Mouse (Mus musculus) forebrain, embryonic 16.5 days (tissue): ENCODE results near the gene Tdrd3. TPM values are rescaled to one million over a fixed set of nuclear protein-coding genes. Genes with fewer than 3 reads are reported as not detected.

Experiments used
- ATAC-seq: fragments of 200-750 bp; cut with Nextera tagmentation; 2 replicates; pipeline ENCODE4 v1.8.0; 2017; ENCODE audit warnings: mild to moderate bottlenecking, moderate library complexity
- H3K27ac ChIP-seq: fragments of 300-500 bp; sonication (generic); 2 replicates; pipeline ENCODE4 v1.5.1; 2014; ENCODE audit warnings: low read length, control low read depth
- H3K27me3 ChIP-seq: fragments of 300-500 bp; sonication (generic); replicated peaks from 2 replicates; pipeline ENCODE4 v1.6.1; 2014; ENCODE audit warnings: low read length; ENCODE audit not compliant: control insufficient read depth, insufficient read depth
- H3K36me3 ChIP-seq: fragments of 300-500 bp; sonication (generic); 2 replicates; pipeline ENCODE4 v1.6.1; 2014; ENCODE audit not compliant: control insufficient read depth, insufficient read depth
- H3K4me1 ChIP-seq: fragments of 300-500 bp; sonication (generic); replicated peaks from 2 replicates; pipeline ENCODE4 v1.6.1; 2014; ENCODE audit warnings: low read length; ENCODE audit not compliant: control insufficient read depth, insufficient read depth
- H3K4me2 ChIP-seq: fragments of 300-500 bp; sonication (generic); 2 replicates; pipeline ENCODE4 v1.6.1; 2014; ENCODE audit warnings: mild to moderate bottlenecking, low read length, control low read depth
- H3K4me3 ChIP-seq: fragments of 300-500 bp; sonication (generic); replicated peaks from 2 replicates; pipeline ENCODE4 v1.5.1; 2014; ENCODE audit warnings: mild to moderate bottlenecking, low read length, control low read depth
- H3K9ac ChIP-seq: fragments of 300-500 bp; sonication (generic); replicated peaks from 2 replicates; pipeline ENCODE4 v1.6.1; 2014; ENCODE audit warnings: low read depth, low read length, control low read depth
- H3K9me3 ChIP-seq: fragments of 300-500 bp; sonication (generic); 2 replicates; pipeline ENCODE4 v1.6.1; 2016; ENCODE audit warnings: low read length; ENCODE audit not compliant: control insufficient read depth
- WGBS: fragments of 180-500 bp; shearing (Covaris S2); extraction: QIAGEN DNeasy Blood & Tissue Kit; methylation state at CpG from one replicate; pipeline ENCODE4 v1.1.7; 2014; 5-methylcytosine and 5-hydroxymethylcytosine counted together
- polyA plus RNA-seq: library from polyadenylated mRNA; unstranded; fragments of >200 nt; fragmentation: Nextera tagmentation; extraction: Ambion mirVana; gene quantifications from 2 replicates; pipeline ENCODE4 v1.2.1, GENCODE M21; 2015

Gene Tdrd3
- polyA plus RNA-seq, 1 experiment from 2014 or later, result 60.5 TPM

GRCm38 (mm10) chr14:87417691-87418070, 1.2 kb downstream of the Tdrd3 start:
- Histone ChIP-seq H3K4me2 (peak overlapping the region; percentile 57), H3K27ac (no peak overlapping the region; the same call in 1 of the 2 replicates), H3K4me1 (peaks cover 20% of the 10 kb centered on the region), H3K9ac (peak overlapping the region; percentile 94), H3K4me3 (peak overlapping the region; percentile 83), H3K27me3 (no peaks in the 10 kb centered on the region), H3K9me3 (no peaks in the 10 kb centered on the region), H3K36me3 (no peaks in the 10 kb centered on the region)
- WGBS, result 2% methylated on average over 3 of the region's 3 CpGs
- ATAC-seq, result no peak

GRCm38 (mm10) chr14:87419740-87420139, 3.3 kb downstream of the Tdrd3 start:
- WGBS, result 80% methylated on average over 2 of the region's 2 CpGs
- H3K36me3 ChIP-seq, result no peaks in the 10 kb centered on the region
- no peak for ATAC-seq
- no peak overlapping the region for H3K27ac ChIP-seq
- H3K27me3 ChIP-seq, result no peaks in the 10 kb centered on the region
- no peaks in the 10 kb centered on the region for H3K9me3 ChIP-seq
- no peak overlapping the region for H3K4me3 ChIP-seq
- H3K4me1 ChIP-seq, result peaks cover 20% of the 10 kb centered on the region
- H3K4me2 ChIP-seq, result no peak overlapping the region
- no peak overlapping the region for H3K9ac ChIP-seq

GRCm38 (mm10) chr14:87420576-87420975, 4.1 kb downstream of the Tdrd3 start:
- 61% methylated on average over 4 of the region's 4 CpGs for WGBS
- peaks cover 17% of the 10 kb centered on the region for H3K4me1 ChIP-seq
- H3K4me2 ChIP-seq, result no peak overlapping the region
- H3K27me3 ChIP-seq, result no peaks in the 10 kb centered on the region
- no peak overlapping the region for H3K9ac ChIP-seq
- no peak overlapping the region for H3K4me3 ChIP-seq
- H3K9me3 ChIP-seq, result no peaks in the 10 kb centered on the region
- no peak for ATAC-seq
- H3K27ac ChIP-seq, result no peak overlapping the region
- no peaks in the 10 kb centered on the region for H3K36me3 ChIP-seq

GRCm38 (mm10) chr14:87422432-87422831, 6.0 kb downstream of the Tdrd3 start:
- Histone ChIP-seq H3K9ac (no peak overlapping the region), H3K4me1 (peaks cover 17% of the 10 kb centered on the region), H3K4me3 (no peak overlapping the region), H3K4me2 (no peak overlapping the region), H3K36me3 (no peaks in the 10 kb centered on the region), H3K27ac (no peak overlapping the region), H3K27me3 (no peaks in the 10 kb centered on the region), H3K9me3 (no peaks in the 10 kb centered on the region)
- no peak for ATAC-seq
- 93% methylated on average over 3 of the region's 3 CpGs for WGBS

- no peak overlapping the region for H3K9ac ChIP-seq
- H3K4me3 ChIP-seq, result no peak overlapping the region
- H3K4me2 ChIP-seq, result no peak overlapping the region
- no peaks in the 10 kb centered on the region for H3K27me3 ChIP-seq
- H3K4me1 ChIP-seq, result no peaks in the 10 kb centered on the region
- H3K27ac ChIP-seq, result no peak overlapping the region
- H3K36me3 ChIP-seq, result no peaks in the 10 kb centered on the region
- 78% methylated on average over 7 of the region's 7 CpGs for WGBS
- no peaks in the 10 kb centered on the region for H3K9me3 ChIP-seq
- ATAC-seq, result no peak
Measured at GRCm38 (mm10) chr14:87426297-87426922, 10.0 kb downstream of the Tdrd3 start.

- no peak for ATAC-seq
- 87% methylated on average over 4 of the region's 4 CpGs for WGBS
- Histone ChIP-seq H3K36me3 (no peaks in the 10 kb centered on the region), H3K4me3 (no peak overlapping the region), H3K9me3 (no peaks in the 10 kb centered on the region), H3K4me1 (no peaks in the 10 kb centered on the region), H3K27ac (no peak overlapping the region), H3K4me2 (no peak overlapping the region), H3K27me3 (no peaks in the 10 kb centered on the region), H3K9ac (no peak overlapping the region)
Measured at GRCm38 (mm10) chr14:87427032-87427431, 10.6 kb downstream of the Tdrd3 start.

GRCm38 (mm10) chr14:87427659-87428289, 11.3 kb downstream of the Tdrd3 start:
- WGBS, result 86% methylated on average over 5 of the region's 5 CpGs
- Histone ChIP-seq H3K36me3 (no peaks in the 10 kb centered on the region), H3K9ac (no peak overlapping the region)

GRCm38 (mm10) chr14:87433390-87433915, 17.0 kb downstream of the Tdrd3 start:
- 74% methylated on average over 5 of the region's 5 CpGs for WGBS
- Histone ChIP-seq H3K4me1 (no peaks in the 10 kb centered on the region), H3K4me3 (no peak overlapping the region), H3K27me3 (no peaks in the 10 kb centered on the region), H3K27ac (no peak overlapping the region), H3K4me2 (no peak overlapping the region), H3K9ac (no peak overlapping the region), H3K9me3 (peaks cover 6% of the 10 kb centered on the region; the same call in 1 of the 2 replicates), H3K36me3 (peaks cover 3% of the 10 kb centered on the region; the same call in 1 of the 2 replicates)
- ATAC-seq, result no peak

More at GRCm38 (mm10) chr14:87427659-87428289, 11.3 kb downstream of the Tdrd3 start:
- Histone ChIP-seq H3K9me3 (no peaks in the 10 kb centered on the region), H3K4me2 (no peak overlapping the region), H3K27me3 (no peaks in the 10 kb centered on the region), H3K4me1 (no peaks in the 10 kb centered on the region), H3K4me3 (no peak overlapping the region), H3K27ac (no peak overlapping the region)
- ATAC-seq, result no peak

- no peak overlapping the region for H3K9ac ChIP-seq
- no peak overlapping the region for H3K4me2 ChIP-seq
- peaks cover 6% of the 10 kb centered on the region; the same call in 1 of the 2 replicates for H3K9me3 ChIP-seq
- no peaks in the 10 kb centered on the region; the same call in 1 of the 2 replicates for H3K4me1 ChIP-seq
- no peak for ATAC-seq
- no peak overlapping the region for H3K27ac ChIP-seq
- 87% methylated on average over 4 of the region's 4 CpGs for WGBS
- peaks cover 3% of the 10 kb centered on the region; the same call in 1 of the 2 replicates for H3K36me3 ChIP-seq
- H3K4me3 ChIP-seq, result no peak overlapping the region
- no peaks in the 10 kb centered on the region for H3K27me3 ChIP-seq
Measured at GRCm38 (mm10) chr14:87435382-87435781, 18.9 kb downstream of the Tdrd3 start.
